Mouse (Mus musculus) stomach, embryonic 14.5 days (tissue): ENCODE data around the gene Nedd9. TPM values are rescaled to one million over a fixed set of nuclear protein-coding genes. Genes with fewer than 3 reads are reported as not detected.

ENCODE experiments used
- ATAC-seq: fragments of 200-750 bp; cut with Nextera tagmentation; 2 replicates; pipeline ENCODE4 v1.8.0; 2017; ENCODE audit warnings: low read depth, moderate TSS enrichment; ENCODE audit not compliant: insufficient number of reproducible peaks, insufficient read depth, low FRiP score
- H3K27ac ChIP-seq: fragments of 300-500 bp; sonication (generic); 2 replicates; pipeline ENCODE4 v1.5.1; 2014; ENCODE audit warnings: mild to moderate bottlenecking, low read length, moderate library complexity, mixed read lengths
- H3K27me3 ChIP-seq: fragments of 300-500 bp; sonication (generic); 2 replicates; pipeline ENCODE4 v1.6.1; 2014; ENCODE audit warnings: low read length, control low read depth, mixed read lengths; ENCODE audit not compliant: control insufficient read depth, insufficient read depth
- H3K36me3 ChIP-seq: fragments of 300-500 bp; sonication (generic); 2 replicates; pipeline ENCODE4 v1.6.1; 2014; ENCODE audit warnings: mild to moderate bottlenecking, control low read depth, low read length, moderate library complexity, mixed read lengths; ENCODE audit not compliant: control insufficient read depth, insufficient read depth
- H3K4me1 ChIP-seq: fragments of 300-500 bp; sonication (generic); 2 replicates; pipeline ENCODE4 v1.6.1; 2014; ENCODE audit warnings: low read length, control low read depth, mixed read lengths; ENCODE audit not compliant: control insufficient read depth, insufficient read depth
- H3K4me2 ChIP-seq: fragments of 300-500 bp; sonication (generic); replicated peaks from 2 replicates; pipeline ENCODE4 v1.6.1; 2014; ENCODE audit warnings: low read depth, low read length, control low read depth
- H3K4me3 ChIP-seq: fragments of 300-500 bp; sonication (generic); 2 replicates; pipeline ENCODE4 v1.5.1; 2014; ENCODE audit warnings: low read depth, low read length, control low read depth
- H3K9ac ChIP-seq: fragments of 300-500 bp; sonication (generic); replicated peaks from 2 replicates; pipeline ENCODE4 v1.6.1; 2014; ENCODE audit warnings: low read depth, mild to moderate bottlenecking, control low read depth, low read length, moderate library complexity, mixed read lengths
- H3K9me3 ChIP-seq: fragments of 300-500 bp; sonication (generic); 2 replicates; pipeline ENCODE4 v1.6.1; 2016; ENCODE audit warnings: low read depth, low read length, control low read depth; ENCODE audit not compliant: control insufficient read depth
- WGBS: fragments of 180-500 bp; shearing (Covaris S2); extraction: QIAGEN DNeasy Blood & Tissue Kit; methylation state at CpG from one replicate; pipeline ENCODE4 v1.1.7; 2014; 5-methylcytosine and 5-hydroxymethylcytosine counted together
- polyA plus RNA-seq: library from polyadenylated mRNA; unstranded; fragments of >200 nt; fragmentation: Nextera tagmentation; extraction: Ambion mirVana; gene quantifications from 2 replicates; pipeline ENCODE4 v1.2.1, GENCODE M21; 2014

The Nedd9 gene
- polyA plus RNA-seq, 1 experiment from 2014 or later: 33.3 TPM

- Histone ChIP-seq H3K4me2 (no peak overlapping the region), H3K27me3 (no peaks in the 10 kb centered on the region), H3K9ac (no peak overlapping the region), H3K36me3 (no peaks in the 10 kb centered on the region), H3K9me3 (no peaks in the 10 kb centered on the region), H3K27ac (no peak overlapping the region), H3K4me3 (no peak overlapping the region), H3K4me1 (peaks cover 5% of the 10 kb centered on the region; the same call in 1 of the 2 replicates)
- WGBS: 79% methylated on average over 4 of the region's 4 CpGs
- no peak for ATAC-seq
Measured at GRCm38 (mm10) chr13:41515749-41516148, 28.6 kb upstream of the Nedd9 start.

- no peak overlapping the region for H3K4me3 ChIP-seq
- no peaks in the 10 kb centered on the region for H3K27me3 ChIP-seq
- H3K4me2 ChIP-seq: no peak overlapping the region
- no peaks in the 10 kb centered on the region for H3K9me3 ChIP-seq
- peaks cover 5% of the 10 kb centered on the region; the same call in 1 of the 2 replicates for H3K4me1 ChIP-seq
- WGBS: 71% methylated on average over 8 of the region's 8 CpGs
- no peaks in the 10 kb centered on the region for H3K36me3 ChIP-seq
- no peak overlapping the region for H3K27ac ChIP-seq
- ATAC-seq: no peak
- no peak overlapping the region for H3K9ac ChIP-seq
Measured at GRCm38 (mm10) chr13:41514918-41515317, 27.8 kb upstream of the Nedd9 start.

GRCm38 (mm10) chr13:41513456-41513855 is 26.3 kb upstream of the Nedd9 start:
- H3K9ac ChIP-seq: no peak overlapping the region
- no peak overlapping the region for H3K27ac ChIP-seq
- H3K4me2 ChIP-seq: no peak overlapping the region
- no peaks in the 10 kb centered on the region for H3K9me3 ChIP-seq
- H3K27me3 ChIP-seq: no peaks in the 10 kb centered on the region
- ATAC-seq: no peak
- H3K36me3 ChIP-seq: no peaks in the 10 kb centered on the region
- no peak overlapping the region for H3K4me3 ChIP-seq
- 85% methylated on average over 3 of the region's 3 CpGs for WGBS
- H3K4me1 ChIP-seq: peaks cover 5% of the 10 kb centered on the region; the same call in 1 of the 2 replicates

- Histone ChIP-seq H3K4me1 (peaks cover 5% of the 10 kb centered on the region; the same call in 1 of the 2 replicates), H3K27ac (no peak overlapping the region), H3K4me2 (no peak overlapping the region), H3K4me3 (no peak overlapping the region), H3K9ac (no peak overlapping the region), H3K27me3 (no peaks in the 10 kb centered on the region), H3K9me3 (no peaks in the 10 kb centered on the region), H3K36me3 (no peaks in the 10 kb centered on the region)
- WGBS: 63% methylated on average over 4 of the region's 4 CpGs
- no peak for ATAC-seq
Measured at GRCm38 (mm10) chr13:41512243-41512642, 25.1 kb upstream of the Nedd9 start.

- H3K4me3 ChIP-seq: no peak overlapping the region
- no peaks in the 10 kb centered on the region for H3K27me3 ChIP-seq
- H3K27ac ChIP-seq: no peak overlapping the region; the same call in 1 of the 2 replicates
- H3K9me3 ChIP-seq: no peaks in the 10 kb centered on the region
- ATAC-seq: no peak
- H3K4me2 ChIP-seq: no peak overlapping the region
- peaks cover 5% of the 10 kb centered on the region; the same call in 1 of the 2 replicates for H3K4me1 ChIP-seq
- WGBS: 34% methylated on average over 7 of the region's 7 CpGs
- no peak overlapping the region for H3K9ac ChIP-seq
- no peaks in the 10 kb centered on the region for H3K36me3 ChIP-seq
Measured at GRCm38 (mm10) chr13:41510631-41511419, 23.7 kb upstream of the Nedd9 start.

- Histone ChIP-seq H3K4me3 (no peak overlapping the region), H3K27ac (no peak overlapping the region), H3K27me3 (no peaks in the 10 kb centered on the region), H3K9ac (no peak overlapping the region), H3K9me3 (no peaks in the 10 kb centered on the region), H3K4me2 (no peak overlapping the region), H3K4me1 (no peaks in the 10 kb centered on the region), H3K36me3 (no peaks in the 10 kb centered on the region)
- ATAC-seq: no peak
- 77% methylated on average over 2 of the region's 2 CpGs for WGBS
Measured at GRCm38 (mm10) chr13:41505594-41505993, 18.4 kb upstream of the Nedd9 start.

- Histone ChIP-seq H3K9ac (no peak overlapping the region), H3K4me1 (no peaks in the 10 kb centered on the region), H3K9me3 (no peaks in the 10 kb centered on the region), H3K27ac (no peak overlapping the region), H3K27me3 (no peaks in the 10 kb centered on the region), H3K4me2 (no peak overlapping the region), H3K4me3 (no peak overlapping the region), H3K36me3 (no peaks in the 10 kb centered on the region)
- WGBS: 82% methylated on average over 2 of the region's 2 CpGs
- no peak for ATAC-seq
Measured at GRCm38 (mm10) chr13:41504997-41505396, 17.8 kb upstream of the Nedd9 start.

GRCm38 (mm10) chr13:41504448-41504847 is 17.3 kb upstream of the Nedd9 start:
- Histone ChIP-seq H3K27ac (no peak overlapping the region), H3K9ac (no peak overlapping the region), H3K4me1 (no peaks in the 10 kb centered on the region), H3K4me2 (no peak overlapping the region), H3K27me3 (no peaks in the 10 kb centered on the region), H3K4me3 (no peak overlapping the region), H3K36me3 (no peaks in the 10 kb centered on the region), H3K9me3 (no peaks in the 10 kb centered on the region)
- WGBS: 82% methylated on average over 2 of the region's 2 CpGs
- ATAC-seq: no peak

- H3K9ac ChIP-seq: no peak overlapping the region
- no peaks in the 10 kb centered on the region for H3K27me3 ChIP-seq
- H3K36me3 ChIP-seq: no peaks in the 10 kb centered on the region
- H3K4me1 ChIP-seq: no peaks in the 10 kb centered on the region
- 73% methylated on average over 2 of the region's 2 CpGs for WGBS
- H3K4me3 ChIP-seq: no peak overlapping the region
- no peaks in the 10 kb centered on the region for H3K9me3 ChIP-seq
- H3K4me2 ChIP-seq: no peak overlapping the region
- H3K27ac ChIP-seq: no peak overlapping the region
- no peak for ATAC-seq
Measured at GRCm38 (mm10) chr13:41502917-41503301, 15.7 kb upstream of the Nedd9 start.
